8 mouse cellular contexts compared by ENCODE assay signal in genomic region chr2:60354541-60355387, GRCm38 (mm10). TPM values are rescaled to one million over a fixed set of nuclear protein-coding genes. Genes with fewer than 3 reads are reported as not detected.
DNase-seq lines count a peak whose midpoint lies in the region; ATAC-seq and TF ChIP-seq lines count a peak whose summit lies in the region.

No protein-coding gene starts in this region.

- no peaks in the 10 kb centered on the region for H3K36me3 ChIP-seq in embryonic facial prominence, embryonic 11.5 days (replicated peaks; ENCODE audit: control insufficient read depth, insufficient read depth, low read depth, low read length)
- H3K36me3 ChIP-seq in embryonic facial prominence, embryonic 10.5 days (replicated peaks), result peaks cover 7% of the 10 kb centered on the region
- H3K36me3 ChIP-seq in forebrain, postnatal 0 days (ENCODE audit: insufficient read depth), result no peaks in the 10 kb centered on the region
- no peaks in the 10 kb centered on the region for H3K36me3 ChIP-seq in lung, postnatal 0 days (ENCODE audit: insufficient read depth, low read length)

- no peaks in the 10 kb centered on the region for H3K9me3 ChIP-seq in embryonic facial prominence, embryonic 11.5 days (replicated peaks; ENCODE audit: control insufficient read depth, low read length)
- no peaks in the 10 kb centered on the region for H3K9me3 ChIP-seq in embryonic facial prominence, embryonic 10.5 days
- H3K9me3 ChIP-seq in forebrain, postnatal 0 days (ENCODE audit: low read length), result no peaks in the 10 kb centered on the region
- no peaks in the 10 kb centered on the region for H3K9me3 ChIP-seq in lung, postnatal 0 days (ENCODE audit: low read length)

- no peak overlapping the region for H3K4me2 ChIP-seq in embryonic facial prominence, embryonic 11.5 days (ENCODE audit: low read depth, low read length)
- H3K4me2 ChIP-seq in forebrain, postnatal 0 days (ENCODE audit: low read depth), result 0 out of 2 replicates have a peak overlapping the region, but pooled peaks have one; percentile 9
- H3K4me2 ChIP-seq in lung, postnatal 0 days (replicated peaks; ENCODE audit: low read depth, low read length), result peak overlapping the region; percentile 37

- H3K4me1 ChIP-seq in embryonic facial prominence, embryonic 11.5 days (ENCODE audit: control insufficient read depth, insufficient read depth, low read length), result no peaks in the 10 kb centered on the region
- H3K4me1 ChIP-seq in embryonic facial prominence, embryonic 10.5 days, result peaks cover 9% of the 10 kb centered on the region; the same call in 1 of the 2 replicates
- no peaks in the 10 kb centered on the region for H3K4me1 ChIP-seq in forebrain, postnatal 0 days (ENCODE audit: insufficient read depth)
- H3K4me1 ChIP-seq in lung, postnatal 0 days (ENCODE audit: insufficient read depth, low read depth, low read length), result 0 out of 2 replicates have a peak, but pooled peaks cover 3% of the 10 kb centered on the region

- TF ChIP-seq EP300 in lung, postnatal 0 days (IDR thresholded peaks at IDR 0.05), result no peak

- DNase-seq in embryonic facial prominence, embryonic 11.5 days (ENCODE audit: low spot score), result peak; percentile 21
- DNase-seq in embryonic facial prominence, embryonic 10.5 days (ENCODE audit: low spot score), result no peak
- peak; percentile 53 for DNase-seq in ES-CJ7 (ENCODE audit: low read depth, low spot score)
- no peak for DNase-seq in forebrain, postnatal 0 days
- DNase-seq in lung, postnatal 0 days (ENCODE audit: low spot score), result peak; percentile 31
- DNase-seq in gastrocnemius, adult 8-10 months (ENCODE audit: low spot score in 2 of 2), result no peak
- DNase-seq in right cerebral cortex, postnatal 36 days (ENCODE audit: low spot score in 2 of 2), result no peak
- DNase-seq in layer of hippocampus, adult 9-10 months (ENCODE audit: low spot score), result no peak

- TF ChIP-seq CTCF in forebrain, postnatal 0 days (IDR thresholded peaks at IDR 0.05; ENCODE audit: low read depth), result no peak
- TF ChIP-seq CTCF in lung, postnatal 0 days (IDR thresholded peaks at IDR 0.05), result peak; percentile 20; the same call in 1 of the 2 replicates

- H3K9ac ChIP-seq in embryonic facial prominence, embryonic 11.5 days (replicated peaks; ENCODE audit: low read length), result no peak overlapping the region
- no peak overlapping the region for H3K9ac ChIP-seq in forebrain, postnatal 0 days
- H3K9ac ChIP-seq in lung, postnatal 0 days (replicated peaks; ENCODE audit: low read depth), result no peak overlapping the region

- H3K27ac ChIP-seq in embryonic facial prominence, embryonic 11.5 days (replicated peaks; ENCODE audit: low read depth, low read length), result no peak overlapping the region
- no peak overlapping the region for H3K27ac ChIP-seq in embryonic facial prominence, embryonic 10.5 days (replicated peaks)
- H3K27ac ChIP-seq in forebrain, postnatal 0 days (ENCODE audit: low read depth, low read length), result no peak overlapping the region
- no peak overlapping the region for H3K27ac ChIP-seq in lung, postnatal 0 days (ENCODE audit: low read length)

- H3K4me3 ChIP-seq in embryonic facial prominence, embryonic 11.5 days (ENCODE audit: low read depth, low read length), result no peak overlapping the region
- no peak overlapping the region; the same call in 1 of the 2 replicates for H3K4me3 ChIP-seq in embryonic facial prominence, embryonic 10.5 days
- no peak overlapping the region for H3K4me3 ChIP-seq in forebrain, postnatal 0 days (ENCODE audit: low read depth, low read length)
- H3K4me3 ChIP-seq in lung, postnatal 0 days (ENCODE audit: low read depth, low read length), result no peak overlapping the region; the same call in 1 of the 2 replicates

- no peak for ATAC-seq in embryonic facial prominence, embryonic 11.5 days (replicated peaks; ENCODE audit: insufficient number of reproducible peaks, low FRiP score, low TSS enrichment, low read depth)
- no peak; the same call in 1 of the 2 replicates for ATAC-seq in forebrain, postnatal 0 days
- no peak for ATAC-seq in lung, postnatal 0 days

- 60% methylated on average over 18 of the region's 18 CpGs for WGBS in embryonic facial prominence, embryonic 11.5 days
- 66% methylated on average over 18 of the region's 18 CpGs for WGBS in embryonic facial prominence, embryonic 10.5 days
- WGBS in forebrain, postnatal 0 days, result 55% methylated on average over 18 of the region's 18 CpGs
- WGBS in lung, postnatal 0 days, result 48% methylated on average over 18 of the region's 18 CpGs

- no peaks in the 10 kb centered on the region for H3K27me3 ChIP-seq in embryonic facial prominence, embryonic 11.5 days (ENCODE audit: control insufficient read depth, insufficient read depth, low read length)
- H3K27me3 ChIP-seq in embryonic facial prominence, embryonic 10.5 days (replicated peaks; ENCODE audit: low read depth, poor library complexity, severe bottlenecking), result no peaks in the 10 kb centered on the region
- H3K27me3 ChIP-seq in forebrain, postnatal 0 days (ENCODE audit: insufficient read depth, low read length), result no peaks in the 10 kb centered on the region
- no peaks in the 10 kb centered on the region for H3K27me3 ChIP-seq in lung, postnatal 0 days (replicated peaks; ENCODE audit: insufficient read depth, low read length)

RNA-seq across cellular contexts. Expression of gene Ly75, which starts 28.3 kb away (rescaled TPM):
- polyA plus RNA-seq in embryonic facial prominence, embryonic 11.5 days (2014; fragmentation: Nextera tagmentation; extraction: Ambion mirVana), result 3.5 and 4.0 TPM in 2 replicates
- polyA plus RNA-seq in embryonic facial prominence, embryonic 10.5 days (2016; fragmentation: Nextera tagmentation; extraction: Ambion mirVana), result 5.6 and 6.6 TPM in 2 replicates
- total RNA-seq in forebrain, postnatal 0 days (2014; rRNA removed), result 3.9 and 4.8 TPM in 2 replicates
- polyA plus RNA-seq in forebrain, postnatal 0 days (2015; fragmentation: Nextera tagmentation; extraction: Ambion mirVana), result 1.2 and 1.7 TPM in 2 replicates
- polyA plus RNA-seq in lung, postnatal 0 days (2015; fragmentation: Nextera tagmentation; extraction: Ambion mirVana), result 1.7 and 2.2 TPM in 2 replicates
- under 1 TPM in 3 of 4 experiments, not detected in 1; 0.04 to 0.08 (median 0.05) TPM for total RNA-seq in gastrocnemius, adult 8-10 months (2022)

Comparison
In these comparisons a context has a peak if more than half of its experiments do, and no peak if none do; other contexts are left out.
1. DNase-seq: peak in embryonic facial prominence, embryonic 11.5 days (single experiment), ES-CJ7 (single experiment) and lung, postnatal 0 days (single experiment); none in embryonic facial prominence, embryonic 10.5 days (single experiment), forebrain, postnatal 0 days (single experiment), gastrocnemius, adult 8-10 months (0 of 2), right cerebral cortex, postnatal 36 days (0 of 2) and layer of hippocampus, adult 9-10 months (single experiment).